Mouse (Mus musculus) T-helper 1 cell (primary cell): Measurements from ENCODE around the gene Angptl8.
"Not testable (repeated sequence)": the region's sequence is repeated elsewhere in the genome, so short reads cannot be mapped to it uniquely, and the experiment has no call there.

Experiments used
- in situ Hi-C: fragments of 300-600 bp; cut with MboI, MseI; formaldehyde crosslinking; loops from one replicate; pipeline ENCODE4 v1.15.1; 2025; ENCODE audit warnings: high pct_unique_total_duplicates

The Angptl8 gene

DNA sequence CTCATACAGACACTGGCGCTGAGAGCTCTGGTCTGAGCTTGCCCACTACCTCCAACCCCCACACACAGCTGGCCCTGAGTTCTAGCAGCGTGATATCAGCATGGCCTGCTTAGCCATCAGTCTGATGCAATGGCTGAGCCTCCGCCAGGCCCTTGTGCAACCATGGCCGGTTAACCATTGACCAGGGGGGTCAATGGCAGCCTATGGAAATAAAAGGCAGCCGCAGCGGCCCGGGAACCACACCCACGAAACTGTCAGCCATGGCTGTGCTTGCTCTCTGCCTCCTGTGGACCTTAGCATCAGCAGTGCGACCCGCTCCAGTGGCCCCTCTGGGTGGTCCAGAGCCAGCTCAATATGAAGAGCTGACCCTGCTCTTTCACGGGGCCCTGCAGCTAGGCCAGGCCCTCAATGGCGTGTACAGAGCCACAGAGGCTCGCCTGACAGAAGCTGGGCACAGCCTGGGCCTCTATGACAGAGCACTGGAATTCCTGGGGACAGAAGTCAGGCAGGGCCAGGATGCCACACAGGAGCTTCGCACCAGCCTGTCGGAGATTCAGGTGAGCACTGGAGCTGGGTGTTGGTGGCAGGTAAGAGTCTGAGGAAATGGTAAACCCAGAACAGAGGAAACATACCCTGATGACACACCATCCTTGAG lies at the start of gene Angptl8:
Gene Angptl8, plus strand, starts transcription at position 253 of the 655 bp plus-strand sequence.
- in situ Hi-C loops, result no loop called here

DNA sequence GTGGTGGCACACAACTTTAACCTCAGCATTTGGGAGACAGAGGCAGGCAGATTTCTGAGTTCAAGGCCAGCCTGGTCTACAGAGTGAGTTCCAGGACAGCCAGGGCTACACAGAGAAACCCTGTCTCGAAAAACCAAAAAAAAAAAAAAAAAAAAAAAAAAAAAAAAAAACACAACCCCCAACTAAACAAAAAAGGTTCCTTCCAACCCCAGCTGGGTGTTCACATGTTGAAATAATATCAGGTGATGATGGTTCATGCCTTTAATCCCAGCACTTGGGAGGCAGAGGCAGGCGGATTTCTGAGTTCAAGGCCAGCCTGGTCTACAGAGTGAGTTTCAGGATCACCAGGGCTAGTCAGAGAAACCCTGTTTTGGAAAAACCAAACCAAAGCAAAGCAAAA lies 49.0 kb upstream of the Angptl8 start:
- in situ Hi-C loops, result not testable (repeated sequence)

DNA sequence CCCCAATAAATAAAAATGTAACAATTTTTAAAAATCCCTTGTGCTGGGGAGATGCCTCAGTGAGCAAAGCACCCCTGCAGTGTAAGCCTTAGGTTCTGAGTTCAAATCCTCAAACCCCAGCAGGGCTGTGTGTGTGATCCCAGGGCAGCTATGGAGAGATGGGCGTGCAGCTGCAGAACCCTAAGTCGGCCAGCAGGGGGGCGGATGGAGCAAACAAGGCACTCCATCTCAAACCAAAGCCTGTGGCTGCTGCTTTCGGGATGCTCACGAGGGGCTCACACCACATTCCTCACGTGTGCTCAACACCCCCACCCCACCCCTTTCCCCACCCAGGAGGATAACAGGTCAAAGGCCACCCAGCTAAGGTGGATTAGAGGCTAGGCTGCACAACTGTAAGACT lies 48.4 kb upstream of the Angptl8 start:
- in situ Hi-C loops, result no loop called here

DNA sequence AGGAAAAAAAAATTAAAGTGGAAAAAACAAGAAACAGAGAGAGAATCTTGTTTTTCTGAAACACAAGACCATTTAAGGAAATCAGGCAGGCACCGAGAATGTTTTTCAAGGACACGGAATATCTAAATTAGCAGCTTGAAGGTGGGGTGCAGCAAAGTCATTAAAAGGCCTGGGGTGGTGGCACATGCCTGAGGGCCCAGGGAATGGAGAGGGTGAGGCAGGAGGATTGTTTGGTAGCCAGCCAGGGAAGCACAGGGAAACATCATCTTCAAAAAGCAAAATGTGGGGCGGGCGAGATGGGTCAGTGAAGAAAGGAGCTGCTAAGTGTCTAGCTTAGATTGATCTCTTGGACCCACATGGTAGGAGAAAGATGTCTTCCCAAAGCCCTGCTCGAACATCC lies 47.7 kb upstream of the Angptl8 start:
- in situ Hi-C loops, result no loop called here

DNA sequence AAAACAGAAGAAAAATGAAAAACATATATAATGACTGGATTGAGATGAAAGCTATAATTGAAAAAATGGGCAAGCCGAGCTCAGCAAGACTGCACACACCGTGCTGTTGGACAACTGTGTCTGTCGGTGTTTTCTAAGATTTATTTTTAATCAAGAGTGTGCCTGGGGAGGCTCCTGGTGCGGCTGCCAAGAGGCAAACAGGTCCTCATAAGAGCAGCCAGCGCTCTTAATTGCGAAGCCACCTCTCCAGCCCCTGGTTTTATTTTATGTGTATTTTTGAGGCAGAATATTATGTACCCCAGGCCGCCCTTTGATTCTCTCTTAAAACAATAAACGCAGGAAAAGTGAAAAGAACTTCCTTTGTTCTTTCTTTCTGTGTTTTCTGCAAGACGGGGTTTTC lies 47.1 kb upstream of the Angptl8 start:
- in situ Hi-C loops, result no loop called here

DNA sequence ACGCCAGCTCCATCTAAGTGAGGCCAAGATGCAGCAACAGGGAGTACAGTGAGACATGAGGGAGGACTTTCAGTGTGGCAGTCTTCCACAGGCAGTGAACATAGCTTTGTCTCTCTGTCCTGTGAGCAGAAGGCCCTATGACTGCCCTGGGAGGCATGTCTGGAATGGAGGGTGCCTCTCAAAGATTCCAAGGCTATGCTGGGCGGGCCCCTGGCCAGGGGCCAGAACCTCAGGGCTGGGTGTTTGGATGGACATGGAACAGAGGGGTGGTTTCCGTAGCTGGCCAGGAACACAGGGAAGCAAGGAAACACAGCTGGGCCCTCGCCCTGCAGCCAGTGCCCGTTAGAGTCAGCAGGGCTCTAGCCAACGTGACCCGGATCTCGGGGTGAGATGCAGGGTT lies 43.4 kb upstream of the Angptl8 start:
- in situ Hi-C loops, result no loop called here

DNA sequence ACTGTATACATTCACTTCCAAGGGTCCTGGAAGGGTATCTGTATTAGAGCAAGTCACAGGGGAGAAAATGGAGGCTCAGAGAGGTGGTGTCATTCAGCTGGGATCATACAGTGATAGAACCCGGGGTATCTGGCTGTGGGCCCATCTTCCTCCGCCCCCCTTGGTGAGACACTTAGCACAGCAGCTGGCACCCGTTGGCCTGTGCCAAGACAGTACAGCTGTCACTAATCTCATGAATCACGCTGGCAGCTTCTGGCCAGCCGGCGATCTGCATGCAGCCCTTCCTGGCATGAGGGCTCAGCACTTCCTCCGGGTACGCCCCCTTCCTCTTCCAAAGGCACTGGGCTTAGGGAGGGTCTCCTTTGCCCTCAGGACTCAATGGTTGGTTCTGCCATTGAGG lies 42.7 kb upstream of the Angptl8 start:
- in situ Hi-C loops, result no loop called here

DNA sequence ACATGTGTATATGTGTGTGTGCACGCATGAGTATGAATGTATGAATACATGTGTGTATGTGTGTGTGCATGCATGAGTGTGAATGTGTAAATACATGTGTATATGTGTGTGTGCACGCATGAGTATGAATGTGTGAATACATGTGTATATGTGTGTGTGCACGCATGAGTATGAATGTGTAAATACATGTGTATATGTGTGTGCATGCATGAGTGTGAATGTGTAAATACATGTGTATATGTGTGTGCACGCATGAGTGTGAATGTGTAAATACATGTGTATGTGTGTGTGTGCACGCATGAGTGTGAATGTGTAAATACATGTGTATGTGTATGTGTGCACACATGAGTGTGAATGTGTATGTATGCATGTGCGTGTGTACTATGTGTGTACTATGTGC lies 41.8 kb upstream of the Angptl8 start:
- in situ Hi-C loops, result not testable (repeated sequence)

DNA sequence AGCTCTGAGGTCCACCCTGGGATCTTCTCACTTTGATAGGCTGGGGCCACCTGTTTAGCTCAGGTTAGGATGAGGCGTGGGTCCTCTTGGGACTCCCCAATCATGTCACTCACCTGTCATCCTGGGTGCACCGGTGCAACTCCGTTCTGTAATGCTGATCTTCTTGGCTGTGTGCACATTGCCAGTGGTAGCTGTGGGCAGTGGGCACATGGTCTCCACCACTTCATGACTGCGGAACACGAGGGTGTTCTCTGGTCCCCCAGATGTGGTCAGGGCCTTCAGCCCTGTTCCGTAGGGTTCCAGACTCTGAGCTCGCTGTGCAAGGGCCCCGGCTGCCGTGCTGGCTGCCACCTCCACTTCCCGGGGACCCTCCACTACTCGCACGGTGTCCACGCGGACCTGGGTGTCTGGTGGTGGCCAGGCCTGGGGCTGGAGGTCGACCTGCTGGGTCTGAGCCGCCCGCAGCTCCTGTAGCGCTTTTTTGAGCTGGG lies 40.9 kb upstream of the Angptl8 start:
- in situ Hi-C loops, result no loop called here

DNA sequence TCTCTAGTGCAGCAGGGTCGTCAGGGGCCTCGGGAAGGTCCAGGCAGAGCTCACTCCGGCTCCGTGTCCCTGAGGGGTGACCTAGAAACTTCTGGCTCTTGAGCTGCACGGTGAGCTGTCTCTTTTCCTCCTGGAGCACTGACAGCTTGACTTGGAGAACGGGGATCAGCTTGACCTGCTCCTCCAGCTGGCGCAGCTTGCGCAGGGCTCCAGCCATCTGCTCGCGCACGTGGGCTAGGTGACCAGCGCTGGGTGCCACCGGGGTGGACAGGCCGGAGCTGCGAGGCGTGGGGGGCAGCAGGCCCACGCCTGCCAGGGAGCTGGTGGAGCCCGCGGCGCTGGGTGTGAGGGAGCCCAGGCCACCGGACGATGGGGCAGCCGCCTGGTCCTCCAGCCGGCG lies 40.4 kb upstream of the Angptl8 start:
- in situ Hi-C loops, result no loop called here

DNA sequence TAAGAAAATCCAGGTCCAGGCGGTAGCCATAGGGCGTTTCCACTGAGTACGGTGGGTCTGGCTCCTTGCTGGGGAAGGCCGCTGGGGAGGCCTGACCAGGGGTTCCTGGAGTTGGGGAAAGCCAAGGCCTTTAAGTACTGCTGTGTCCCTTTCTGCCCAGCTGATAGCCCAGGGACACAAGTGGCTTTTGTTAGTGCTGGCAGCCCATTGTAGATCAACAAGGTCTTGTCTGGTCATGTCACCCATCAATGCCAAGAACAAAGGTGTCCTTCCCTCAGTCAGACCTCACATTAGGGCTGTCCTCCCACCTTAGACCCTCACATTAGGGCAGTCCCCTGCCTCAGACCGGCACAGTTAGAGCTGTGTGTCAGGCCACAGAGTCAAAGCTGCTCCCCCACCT lies 39.7 kb upstream of the Angptl8 start:
- in situ Hi-C loops, result no loop called here

DNA sequence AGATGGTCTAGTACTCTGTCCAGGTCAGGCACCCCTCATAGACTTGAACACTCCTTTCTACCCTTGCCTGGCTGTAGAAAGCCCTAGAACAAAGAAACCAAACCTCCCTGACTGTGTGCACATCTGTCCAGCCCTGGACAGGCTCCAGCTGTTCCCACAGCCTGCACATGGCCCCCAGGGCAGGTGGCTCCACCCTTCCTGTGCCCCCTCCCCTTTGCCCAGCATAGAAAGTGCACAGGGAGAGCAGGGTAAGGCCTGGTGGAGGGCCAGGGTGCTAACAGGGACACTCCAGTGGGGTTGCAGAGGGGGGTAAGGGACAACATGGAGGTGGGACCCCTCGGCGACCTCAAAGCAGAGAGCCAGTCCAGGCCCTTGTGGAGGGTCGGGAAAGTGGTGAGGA lies 39.1 kb upstream of the Angptl8 start:
- in situ Hi-C loops, result no loop called here

DNA sequence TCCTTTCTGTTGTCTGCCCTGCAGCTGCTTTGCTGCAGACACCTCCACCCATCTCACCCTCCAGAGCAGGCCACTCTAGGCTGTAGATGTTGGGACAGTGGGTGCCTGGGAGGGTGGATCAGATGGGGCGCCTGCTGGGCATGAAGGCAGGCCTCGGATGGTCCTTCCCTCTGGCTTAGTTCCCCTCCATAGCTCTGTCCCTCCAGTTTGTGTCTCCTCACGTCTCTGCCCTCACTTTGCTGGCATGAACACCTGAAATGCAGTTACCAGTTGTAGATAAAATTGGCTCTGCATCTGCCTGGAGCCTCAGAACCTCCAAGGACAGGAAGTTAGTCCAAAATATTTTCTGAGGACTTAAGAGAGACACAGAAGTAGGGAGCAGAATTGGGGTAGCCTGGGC lies 38.4 kb upstream of the Angptl8 start:
- in situ Hi-C loops, result no loop called here

DNA sequence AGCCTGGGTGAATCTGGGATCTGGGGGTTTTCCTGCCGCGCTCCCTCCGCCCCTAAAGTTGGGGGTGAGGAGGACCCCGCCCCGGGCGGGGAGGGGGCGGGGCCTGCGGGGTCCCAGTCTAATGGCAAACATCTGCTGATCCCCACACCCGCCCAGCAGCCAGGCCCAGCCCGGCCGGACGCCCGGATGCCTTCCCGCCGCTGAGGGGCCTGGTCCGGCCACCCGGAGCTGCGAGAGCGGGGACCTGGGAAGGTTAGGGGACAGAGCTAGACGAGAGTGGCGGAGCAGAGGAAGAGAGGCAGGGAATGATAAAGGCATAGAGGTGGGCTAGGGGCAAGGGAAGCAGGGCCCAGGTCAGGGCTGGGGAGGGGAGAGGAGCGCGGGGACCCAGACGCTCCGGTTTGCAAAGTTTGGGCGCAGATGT lies 37.4 kb upstream of the Angptl8 start:
- in situ Hi-C loops, result no loop called here

DNA sequence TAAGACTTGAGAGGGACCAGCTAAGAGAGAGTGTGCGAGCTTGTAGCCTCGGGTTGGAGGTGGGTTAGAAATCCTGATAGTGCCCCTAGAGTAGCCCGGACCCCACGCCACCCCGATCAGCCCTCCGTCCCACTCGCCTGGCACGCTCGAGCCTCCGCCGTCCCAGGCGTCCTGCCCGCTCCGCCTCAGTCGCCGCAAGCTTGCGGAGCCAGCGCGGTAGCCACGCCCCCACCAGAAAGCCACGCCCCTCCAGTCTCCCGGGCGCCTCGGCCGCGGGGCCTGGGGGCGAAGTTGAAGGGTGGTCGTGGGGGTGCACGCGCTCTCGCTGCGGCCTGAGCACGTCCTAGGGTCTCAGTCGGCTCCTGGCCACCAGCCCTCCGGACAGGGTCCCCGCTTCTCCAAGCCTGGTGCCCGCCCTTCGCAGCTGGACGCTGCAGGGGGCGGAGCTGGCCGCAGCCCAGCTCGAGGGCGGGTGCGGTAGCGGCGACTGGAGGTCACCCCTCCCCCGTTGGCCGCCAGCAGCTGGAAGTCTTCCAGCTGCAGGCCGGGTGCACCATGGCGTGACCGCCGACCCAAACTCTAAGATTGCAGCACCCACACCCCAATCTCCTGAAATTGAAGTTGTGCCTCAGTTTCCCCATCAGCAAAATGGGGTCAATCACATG lies 36.8 kb upstream of the Angptl8 start, which contains the start of gene Kank2:
Gene Kank2, minus strand, starts transcription at position 400 of the 665 bp plus-strand sequence.
- in situ Hi-C loops, result no loop called here

DNA sequence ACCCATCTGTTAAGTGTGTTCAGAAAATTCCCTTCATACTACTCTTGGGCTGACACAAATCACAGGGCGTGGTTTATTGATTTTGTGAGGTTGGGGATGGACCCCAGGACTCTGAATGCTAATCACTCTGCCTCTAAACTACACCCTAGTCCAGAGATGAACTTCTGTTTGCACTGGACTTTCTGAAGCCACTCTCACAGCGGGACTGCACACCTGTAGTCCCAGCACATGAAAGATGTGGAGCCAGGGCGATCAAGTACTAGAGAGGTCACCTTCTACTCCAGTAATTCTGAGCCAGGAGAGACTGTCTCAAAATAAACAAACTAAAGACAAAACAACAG lies 36.3 kb upstream of the Angptl8 start:
- in situ Hi-C loops, result no loop called here

DNA sequence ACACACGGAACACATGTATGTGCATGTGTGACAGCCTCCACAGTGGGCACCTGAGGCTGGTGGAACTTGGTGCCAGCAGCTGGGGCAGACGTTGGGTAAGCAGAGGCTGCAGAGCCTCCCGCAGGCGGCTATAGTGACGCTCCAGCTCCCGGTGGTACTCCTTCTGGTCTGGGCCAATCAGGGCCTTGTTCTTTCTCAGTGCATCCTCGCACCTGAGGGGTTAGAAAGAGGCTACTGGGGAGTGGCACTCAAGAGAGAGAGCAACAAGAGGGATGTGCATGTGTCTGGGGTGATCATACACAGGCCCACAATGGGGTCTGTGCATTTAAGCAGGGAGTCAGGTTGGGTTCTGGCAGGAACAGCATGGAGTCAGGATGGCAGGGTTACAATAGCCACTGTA lies 34.2 kb upstream of the Angptl8 start:
- in situ Hi-C loops, result no loop called here

DNA sequence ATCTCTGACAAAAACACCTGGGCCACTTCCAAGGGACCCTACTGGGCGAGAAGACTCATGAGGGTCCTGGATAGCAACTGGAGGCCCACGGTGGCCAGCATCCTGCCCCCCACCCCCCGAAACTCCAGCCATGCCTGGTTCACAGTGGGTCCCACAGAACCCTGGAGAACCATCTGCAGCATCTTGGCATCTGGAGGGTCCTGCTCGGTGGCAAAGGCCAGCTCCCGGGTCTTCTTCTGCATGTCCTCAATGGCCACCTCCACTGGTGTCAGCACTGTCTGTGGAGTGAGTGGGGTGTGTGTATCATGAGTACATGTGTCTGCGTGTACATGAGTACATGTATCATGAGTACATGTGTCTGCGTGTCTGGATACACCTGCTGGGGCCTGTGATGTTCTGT lies 33.7 kb upstream of the Angptl8 start:
- in situ Hi-C loops, result no loop called here

DNA sequence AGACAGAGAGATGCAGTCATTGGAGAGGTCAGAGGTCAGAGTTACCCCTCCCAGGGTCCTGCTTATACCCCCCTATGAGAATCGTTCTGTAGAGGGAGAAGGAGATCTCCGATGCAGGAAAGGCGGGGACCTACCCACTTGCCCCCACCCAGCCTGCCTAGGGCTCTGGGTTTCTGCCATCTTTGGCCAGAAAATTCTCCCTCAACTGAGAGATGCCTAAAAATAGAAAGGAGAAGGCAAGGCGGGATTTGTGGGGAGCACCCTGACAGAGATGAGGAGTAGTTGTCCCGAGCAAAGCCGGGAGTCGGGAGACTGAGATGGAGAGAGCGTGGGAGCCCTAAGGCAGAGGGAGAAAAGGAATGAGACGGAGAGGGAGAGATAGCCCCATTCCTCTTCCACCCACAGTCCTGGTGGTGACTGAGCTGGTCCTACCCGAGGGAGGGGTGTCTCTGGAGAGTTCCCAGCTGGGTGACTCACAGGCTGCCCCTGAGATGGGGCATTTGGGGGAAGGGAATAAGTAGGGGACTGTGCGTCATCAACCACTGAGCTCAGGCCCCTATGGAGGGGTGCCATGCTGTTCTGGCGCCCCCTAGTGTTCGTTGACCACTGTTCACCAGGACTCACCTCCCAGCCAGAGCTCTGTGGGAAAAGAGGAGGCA lies 31.2 kb upstream of the Angptl8 start:
- in situ Hi-C loops, result no loop called here

DNA sequence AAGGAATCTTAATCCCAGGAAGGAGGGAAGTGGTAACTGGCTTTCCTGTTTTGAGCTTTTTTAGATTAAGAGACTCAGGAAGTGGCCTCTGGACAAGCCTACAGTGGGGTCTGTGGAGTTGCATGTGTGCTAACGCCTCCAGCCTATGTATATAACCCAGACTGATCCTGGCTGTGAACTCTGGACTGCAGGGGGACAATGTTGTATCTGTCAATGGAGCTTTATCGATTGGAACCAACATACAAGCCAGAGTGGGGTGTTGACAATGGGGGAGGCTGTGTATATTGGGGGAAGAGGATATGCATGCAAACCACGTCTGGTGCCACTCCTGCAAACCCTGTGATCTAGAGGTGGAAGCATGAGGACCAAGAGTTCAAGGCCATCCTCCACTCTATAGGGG lies 28.9 kb upstream of the Angptl8 start:
- in situ Hi-C loops, result no loop called here

DNA sequence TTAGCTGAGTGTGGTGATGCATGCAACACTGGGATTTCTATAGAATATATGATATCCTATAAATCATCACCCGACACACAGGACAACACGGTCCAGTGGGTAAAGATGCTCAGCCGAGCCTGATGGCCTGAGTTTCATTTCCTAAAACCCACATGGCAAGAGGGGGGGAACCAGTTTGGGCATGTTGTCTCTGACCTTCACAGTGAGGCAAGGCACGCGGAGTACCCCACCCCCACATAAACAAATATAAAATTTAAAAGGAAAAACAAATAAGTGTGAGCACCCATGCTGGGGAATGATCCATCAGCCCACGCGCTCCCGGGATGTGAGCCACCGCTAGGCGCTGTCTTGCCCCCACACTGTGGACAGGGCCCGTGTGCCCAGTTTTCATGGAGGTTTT lies 28.3 kb upstream of the Angptl8 start:
- in situ Hi-C loops, result no loop called here

DNA sequence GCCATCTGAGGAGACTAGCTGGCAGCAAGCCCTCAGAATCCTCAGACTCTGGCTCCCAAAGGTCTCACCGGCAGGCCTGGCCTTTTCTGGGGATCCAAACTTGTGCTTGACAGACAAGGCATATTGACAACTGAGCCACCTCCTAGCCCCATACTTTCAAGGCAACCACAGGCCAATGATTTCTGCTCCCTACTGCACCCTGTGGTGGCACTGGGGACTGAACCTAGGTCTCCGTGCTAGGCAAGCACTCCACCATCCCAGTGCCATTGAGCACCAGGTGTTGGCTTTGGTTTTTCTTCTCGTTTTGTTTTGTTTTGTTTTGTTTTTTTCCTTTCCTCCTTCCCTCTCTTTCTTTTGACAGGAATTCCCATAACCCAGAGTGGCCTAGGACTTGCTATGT lies 26.7 kb upstream of the Angptl8 start:
- in situ Hi-C loops, result no loop called here

DNA sequence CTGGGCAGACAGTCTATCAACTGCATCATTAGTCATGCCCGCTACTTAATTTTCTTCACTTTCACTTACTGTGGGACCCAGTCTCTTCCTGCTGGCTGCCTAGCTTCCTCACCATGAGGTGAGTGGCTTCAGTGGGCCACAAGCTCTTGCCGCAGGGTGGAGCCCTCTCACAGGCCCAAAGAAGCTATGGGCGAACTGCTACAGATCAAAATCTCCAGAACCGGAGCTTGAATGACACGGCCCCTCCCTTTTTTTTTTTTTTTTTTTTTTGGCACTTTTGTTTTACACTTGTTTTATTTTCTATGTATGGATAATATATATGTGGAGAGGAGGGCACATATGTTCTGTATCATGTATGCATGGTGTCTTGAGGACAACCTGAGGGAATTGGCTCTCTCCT lies 24.1 kb upstream of the Angptl8 start:
- in situ Hi-C loops, result no loop called here
